Mouse (Mus musculus): Measurements from ENCODE around the gene Gm42669.

DNA sequence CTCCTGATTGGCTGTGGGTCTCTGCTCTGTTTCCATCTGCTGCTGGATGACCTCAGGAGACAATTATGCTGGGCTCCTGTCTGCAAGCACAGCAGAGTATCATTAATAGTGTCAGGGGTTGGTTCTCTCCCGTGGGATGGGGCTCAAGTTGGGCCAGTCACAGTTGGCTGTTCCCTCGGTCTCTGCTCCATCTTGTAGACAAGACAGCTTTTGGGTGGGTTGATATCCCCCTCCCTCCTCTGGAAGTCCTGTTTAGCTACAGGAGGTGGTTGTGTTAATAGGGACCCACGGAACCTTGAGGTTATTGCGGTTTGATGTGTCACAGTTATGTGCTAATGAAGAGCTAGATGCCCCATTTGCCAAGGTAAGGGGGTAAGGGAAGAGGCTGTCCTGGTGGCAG, 18.4 kb upstream of the Gm42669 start:
- TF ChIP-seq CTCF (IDR thresholded peaks at IDR 0.05) = no peak
- TF ChIP-seq EP300 (IDR thresholded peaks at IDR 0.05) = no peak
